Mouse (Mus musculus) CH12.LX (cell line): Measurements from ENCODE around the gene 2010300C02Rik. TPM values are rescaled to one million over a fixed set of nuclear protein-coding genes. Genes with fewer than 3 reads are reported as not detected.
A peak's percentile ranks its signal among the peaks of the same experiment; 100 is the strongest.

Source experiments
- DNase-seq: peaks from one replicate; pipeline ENCODE4 v3.0.0-alpha.2; 2013; ENCODE audit errors: extremely low read depth
- H3K27ac ChIP-seq: 2 replicates; pipeline ENCODE4 v1.5.1; 2012; ENCODE audit warnings: low read depth, mild to moderate bottlenecking, control low read depth, moderate library complexity; ENCODE audit not compliant: insufficient read depth
- H3K27me3 ChIP-seq: replicated peaks from 2 replicates; pipeline ENCODE3; 2012; ENCODE audit warnings: inconsistent platforms
- H3K36me3 ChIP-seq, 2 experiments: replicated peaks in 1 of 2; 2 replicates each; pipeline versions ENCODE3 to v1.6.1; 2012; ENCODE audit warnings: inconsistent platforms in 1 of 2, low read length in 1 of 2, mild to moderate bottlenecking in 1 of 2, mixed read lengths in 1 of 2, moderate library complexity in 1 of 2; ENCODE audit not compliant: control insufficient read depth in 1 of 2, insufficient read depth in 1 of 2
- H3K4me1 ChIP-seq, 2 experiments: 2 replicates each; pipeline ENCODE4 v1.6.1; 2012; ENCODE audit warnings: inconsistent platforms in 1 of 2, moderate library complexity in 1 of 2; ENCODE audit not compliant: insufficient read depth in 2 of 2, control insufficient read depth in 1 of 2
- H3K4me2 ChIP-seq: 2 replicates; pipeline ENCODE4 v1.6.1; 2012; ENCODE audit warnings: low read depth, mild to moderate bottlenecking, control low read depth; ENCODE audit not compliant: poor library complexity, insufficient read depth, severe bottlenecking
- H3K4me3 ChIP-seq, 3 experiments: fragments of 150-350 bp in 1 of 3; sonication (generic) in 1 of 3; replicated peaks in 1 of 3; 2 replicates each; pipeline versions ENCODE3 to v1.5.1; 2011 to 2012; ENCODE audit warnings: low read depth in 2 of 3, low read length in 2 of 3, mild to moderate bottlenecking in 2 of 3, moderate library complexity in 2 of 3, control low read depth in 1 of 3, improper control_type of control experiment in 1 of 3, inconsistent platforms in 1 of 3, mixed read lengths in 1 of 3; ENCODE audit not compliant: poor library complexity in 1 of 3
- H3K79me2 ChIP-seq: replicated peaks from 2 replicates; pipeline ENCODE4 v1.6.1; 2012; ENCODE audit warnings: mild to moderate bottlenecking, moderate library complexity; ENCODE audit not compliant: control insufficient read depth, poor library complexity, insufficient read depth, severe bottlenecking; ENCODE audit errors: extremely low read depth
- H3K9ac ChIP-seq: 2 replicates; pipeline ENCODE4 v1.6.1; 2012; ENCODE audit warnings: low read depth, mild to moderate bottlenecking, control low read depth, moderate library complexity; ENCODE audit not compliant: insufficient read depth
- H3K9me3 ChIP-seq: replicated peaks from 2 replicates; pipeline ENCODE3; 2012; ENCODE audit warnings: low read length, inconsistent platforms, mixed read lengths
- BHLHE40 ChIP-seq: IDR thresholded peaks from 2 replicates; pipeline ENCODE4 v1.6.1; 2011; ENCODE audit warnings: mild to moderate bottlenecking, low read depth, low read length, improper control_type of control experiment
- CHD1 ChIP-seq: IDR thresholded peaks from 2 replicates; pipeline ENCODE4 v1.6.1; 2012; ENCODE audit warnings: low read depth, low read length, improper control_type of control experiment, inconsistent platforms
- CHD2 ChIP-seq: IDR thresholded peaks from 2 replicates; pipeline ENCODE4 v1.6.1; 2011; ENCODE audit warnings: low read length, improper control_type of control experiment
- E2F4 ChIP-seq: IDR thresholded peaks from 2 replicates; pipeline ENCODE4 v1.6.1; 2011; ENCODE audit warnings: low read depth, low read length, improper control_type of control experiment; ENCODE audit not compliant: insufficient replicate concordance
- ELF1 ChIP-seq: IDR thresholded peaks from 2 replicates; pipeline ENCODE4 v1.6.1; 2014; ENCODE audit warnings: low read depth, mild to moderate bottlenecking, inconsistent platforms, low read length, improper control_type of control experiment
- EP300 ChIP-seq: IDR thresholded peaks from 2 replicates; pipeline ENCODE4 v1.6.1; 2011; ENCODE audit warnings: low read length, improper control_type of control experiment
- ETS1 ChIP-seq: conservative IDR thresholded peaks from 2 replicates; pipeline ENCODE4 v1.6.1; 2012; ENCODE audit warnings: low read depth, mild to moderate bottlenecking, inconsistent platforms, low read length, improper control_type of control experiment, moderate library complexity
- GABPA ChIP-seq: IDR thresholded peaks from 2 replicates; pipeline ENCODE4 v1.6.1; 2012; ENCODE audit warnings: low read depth, low read length, improper control_type of control experiment, inconsistent platforms; ENCODE audit not compliant: insufficient replicate concordance
- IRF4 ChIP-seq: IDR thresholded peaks from 2 replicates; pipeline ENCODE4 v1.6.1; 2014; ENCODE audit warnings: low read depth, mild to moderate bottlenecking, inconsistent platforms, low read length, improper control_type of control experiment
- JUN ChIP-seq: IDR thresholded peaks from 2 replicates; pipeline ENCODE4 v1.6.1; 2011; ENCODE audit warnings: low read depth, mild to moderate bottlenecking, low read length, improper control_type of control experiment, moderate library complexity; ENCODE audit not compliant: insufficient read depth
- JUND ChIP-seq: conservative IDR thresholded peaks from 2 replicates; pipeline ENCODE4 v1.6.1; 2011; ENCODE audit warnings: low read depth, low read length, improper control_type of control experiment
- MAFK ChIP-seq: IDR thresholded peaks from 2 replicates; pipeline ENCODE4 v1.6.1; 2011; ENCODE audit warnings: low read length, improper control_type of control experiment; ENCODE audit not compliant: insufficient replicate concordance
- MAX ChIP-seq: IDR thresholded peaks from 2 replicates; pipeline ENCODE4 v1.6.1; 2011; ENCODE audit warnings: low read length, improper control_type of control experiment
- MAZ ChIP-seq: IDR thresholded peaks from 2 replicates; pipeline ENCODE4 v1.6.1; 2012; ENCODE audit warnings: low read depth, mild to moderate bottlenecking, inconsistent platforms, low read length, improper control_type of control experiment, moderate library complexity
- MXI1 ChIP-seq: IDR thresholded peaks from 2 replicates; pipeline ENCODE4 v1.6.1; 2011; ENCODE audit warnings: mild to moderate bottlenecking, low read depth, low read length, improper control_type of control experiment
- MYC ChIP-seq: IDR thresholded peaks from 2 replicates; pipeline ENCODE4 v1.6.1; 2011; ENCODE audit warnings: low read depth, mild to moderate bottlenecking, improper control_type of control experiment, low read length
- NELFE ChIP-seq: IDR thresholded peaks from 2 replicates; pipeline ENCODE4 v1.6.1; 2011; ENCODE audit warnings: low read depth, low read length, improper control_type of control experiment
- NRF1 ChIP-seq: IDR thresholded peaks from 2 replicates; pipeline ENCODE4 v1.6.1; 2014; ENCODE audit warnings: low read depth, mild to moderate bottlenecking, inconsistent platforms, low read length, improper control_type of control experiment, moderate library complexity
- PAX5 ChIP-seq: IDR thresholded peaks from 2 replicates; pipeline ENCODE4 v1.6.1; 2012; ENCODE audit warnings: low read length, inconsistent platforms, mixed read lengths
- RCOR1 ChIP-seq: conservative IDR thresholded peaks from 2 replicates; pipeline ENCODE4 v1.6.1; 2012; ENCODE audit warnings: low read depth, mild to moderate bottlenecking, inconsistent platforms, low read length, improper control_type of control experiment
- USF2 ChIP-seq: conservative IDR thresholded peaks from 2 replicates; pipeline ENCODE4 v1.6.1; 2011; ENCODE audit warnings: low read depth, low read length, improper control_type of control experiment
- ZKSCAN1 ChIP-seq: IDR thresholded peaks from 2 replicates; pipeline ENCODE4 v1.6.1; 2012; ENCODE audit warnings: low read depth, inconsistent platforms, low read length, improper control_type of control experiment, borderline replicate concordance
- ZMIZ1 ChIP-seq: IDR thresholded peaks from 2 replicates; pipeline ENCODE4 v1.6.1; 2012; ENCODE audit warnings: low read depth, mild to moderate bottlenecking, inconsistent platforms, low read length, improper control_type of control experiment
- ZNF384 ChIP-seq: IDR thresholded peaks from 2 replicates; pipeline ENCODE4 v1.6.1; 2012; ENCODE audit warnings: low read depth, low read length, improper control_type of control experiment, inconsistent platforms
- dilution Hi-C: fragments of 300-500 bp; cut with MboI; formaldehyde crosslinking; loops from 2 replicates; pipeline ENCODE4 v1.14.3; 2020; ENCODE audit warnings: low sequenced_read_pairs; ENCODE audit not compliant: extremely low pct_unique_long_range_greater_than_20kb, extremely low pct_ligation_motif_present
- in situ Hi-C: fragments of 300-500 bp; cut with MboI; formaldehyde crosslinking; loops from 3 replicates; pipeline ENCODE4 v1.14.3; 2019; ENCODE audit warnings: low sequenced_read_pairs, low pct_ligation_motif_present, low pct_unique_long_range_greater_than_20kb, mixed read lengths
- polyA plus RNA-seq: library from polyadenylated mRNA; unstranded; fragments of >175 nt; gene quantifications from 2 replicates; pipeline ENCODE4 v1.2.1, GENCODE M21; 2012; ENCODE audit warnings: low read depth; ENCODE audit not compliant: insufficient read length
- total RNA-seq, 2 experiments: library from RNA; depleted of rRNA; stranded (reverse); fragments of 300-350 nt in 1 of 2; fragments of >200 nt in 1 of 2; gene quantifications; 2 replicates each; pipeline ENCODE4 v1.2.3; 2012 to 2014

The 2010300C02Rik gene
- total and polyA plus RNA-seq, 3 experiments, result 0.08 to 0.25 (median 0.09) TPM

- peak; percentile 69; the same call in 1 of the 2 replicates for TF ChIP-seq IRF4
- peak; percentile 81 for TF ChIP-seq BHLHE40
- no peak for TF ChIP-seq PAX5
- no peak for TF ChIP-seq NRF1
- TF ChIP-seq MXI1, result no peak
- no peak for TF ChIP-seq JUND
- no peak for TF ChIP-seq ZKSCAN1
- H3K4me3 ChIP-seq, result no peak overlapping the region
- in situ Hi-C loops (loop anchor here (5.0 to 25.0 kb wide), 4 partner anchors 89 to 844 kb away; partner anchors contain the start of gene Mgat4a), dilution Hi-C loops (no loop called here)
- H3K27ac ChIP-seq, result no peak overlapping the region
- H3K9me3 ChIP-seq, result peaks cover 6% of the 10 kb centered on the region
- peaks cover 0 to 26% of the 10 kb centered on the region in 2 experiments; a peak in 2 of 4 replicates for H3K4me1 ChIP-seq
- H3K79me2 ChIP-seq, result no peaks in the 10 kb centered on the region
- H3K4me2 ChIP-seq, result no peak overlapping the region
- H3K36me3 ChIP-seq, result no peaks in the 10 kb centered on the region
- no peak overlapping the region for H3K9ac ChIP-seq
- no peak for DNase-seq
- H3K27me3 ChIP-seq, result no peaks in the 10 kb centered on the region
These were observed 88.4 kb downstream of the 2010300C02Rik start for GRCm38 (mm10) chr1:37631456-37631855.

GRCm38 (mm10) chr1:37630412-37631210 lies 89.3 kb downstream of the 2010300C02Rik start:
- Histone ChIP-seq H3K27me3 (no peaks in the 10 kb centered on the region), H3K9me3 (peaks cover 6% of the 10 kb centered on the region), H3K36me3 (no peaks in the 10 kb centered on the region), H3K79me2 (no peaks in the 10 kb centered on the region), H3K4me1 (peaks cover 0 to 23% of the 10 kb centered on the region in 2 experiments; a peak in 2 of 4 replicates), H3K4me3 (no peak overlapping the region), H3K4me2 (no peak overlapping the region), H3K27ac (no peak overlapping the region), H3K9ac (no peak overlapping the region)
- in situ Hi-C loops, result loop anchor here (5.0 to 25.0 kb wide), 4 partner anchors 88 to 843 kb away; partner anchors contain the start of gene Mgat4a
- TF ChIP-seq ETS1, result no peak
- no peak for TF ChIP-seq ZNF384
- TF ChIP-seq MAX, result no peak
- no peak for TF ChIP-seq CHD1
- no peak for TF ChIP-seq NELFE
- TF ChIP-seq PAX5, result no peak
- TF ChIP-seq CHD2, result no peak
- TF ChIP-seq ZMIZ1, result no peak
- no peak for TF ChIP-seq EP300
- TF ChIP-seq E2F4, result no peak
- TF ChIP-seq GABPA, result no peak
- TF ChIP-seq MYC, result no peak
- no peak for TF ChIP-seq USF2
- no peak for TF ChIP-seq JUN
- no peak for TF ChIP-seq MAFK
- TF ChIP-seq MAZ, result no peak
- TF ChIP-seq RCOR1, result no peak
- TF ChIP-seq ELF1, result no peak
- no peak for TF ChIP-seq NRF1
- no peak for DNase-seq
- dilution Hi-C loops, result no loop called here
